Comparison of ENCODE assay signal across 9 mouse cellular contexts in the genomic region with DNA sequence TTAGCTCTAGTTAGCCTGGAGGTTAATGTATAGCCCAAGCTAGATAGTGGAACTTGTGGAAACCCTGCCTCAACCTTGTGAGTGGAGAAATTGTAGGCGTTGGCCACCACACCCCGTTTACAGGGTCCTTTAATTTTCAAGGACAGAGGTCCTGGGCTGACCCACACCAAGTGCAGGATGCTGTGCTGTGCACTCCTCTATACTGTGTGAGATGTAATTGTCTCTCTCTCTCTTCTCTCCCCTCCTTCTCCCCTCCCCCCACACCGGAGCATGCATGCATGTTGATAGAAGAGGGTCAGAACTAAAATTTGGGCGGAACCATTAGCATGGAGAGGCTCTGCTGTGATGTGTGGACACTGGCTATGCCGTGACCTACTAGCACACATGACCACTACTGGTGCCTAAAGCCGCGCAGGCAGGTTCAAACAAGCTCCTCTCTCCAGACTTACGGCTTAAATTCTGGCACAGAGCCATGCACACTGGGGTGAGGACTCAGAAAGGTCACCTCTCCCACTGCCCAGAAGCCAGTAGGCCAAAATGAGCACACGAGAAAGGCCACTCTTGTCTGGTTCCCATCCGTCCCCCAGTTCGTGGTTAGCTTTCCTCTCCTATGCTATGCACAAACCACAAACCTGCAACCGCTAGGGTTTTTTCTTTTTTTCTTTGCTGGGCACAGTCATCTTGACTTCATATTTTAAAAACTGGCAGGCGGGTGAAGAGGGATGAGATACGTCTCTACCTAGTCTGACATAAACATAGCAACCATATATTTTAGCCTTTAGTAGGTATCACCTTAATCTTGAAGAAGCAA. TPM values are rescaled to one million over a fixed set of nuclear protein-coding genes. Genes with fewer than 3 reads are reported as not detected.
DNase-seq lines count a peak whose midpoint lies in the region; ATAC-seq lines count a peak whose summit lies in the region.
"Had no signal": no experiment of that assay in that cellular context is flagged by ENCODE, and none has a peak within 500 bp of the region (broad histone marks: within the 10 kb centered on the region; RNA-seq: fewer than 3 reads in every experiment).

No protein-coding gene starts in this region.

- 37% methylated on average over 14 of the region's 14 CpGs for WGBS in heart, embryonic 16.5 days
- WGBS in forebrain, embryonic 10.5 days = 61% methylated on average over 14 of the region's 14 CpGs
- 43% methylated on average over 14 of the region's 14 CpGs for WGBS in kidney, embryonic 15.5 days
- WGBS in midbrain, embryonic 15.5 days = 63% methylated on average over 14 of the region's 14 CpGs

- peaks cover 6% of the 10 kb centered on the region; the same call in 1 of the 2 replicates for H3K9me3 ChIP-seq in heart, embryonic 16.5 days (replicated peaks; ENCODE audit: control insufficient read depth, low read length)
- no peaks in the 10 kb centered on the region for H3K9me3 ChIP-seq in forebrain, embryonic 10.5 days
- H3K9me3 ChIP-seq in kidney, embryonic 15.5 days (replicated peaks) = no peaks in the 10 kb centered on the region
- no peaks in the 10 kb centered on the region for H3K9me3 ChIP-seq in midbrain, embryonic 15.5 days

- H3K9ac ChIP-seq in heart, embryonic 16.5 days (ENCODE audit: low read length) = no peak overlapping the region
- no peak overlapping the region for H3K9ac ChIP-seq in kidney, embryonic 15.5 days
- H3K9ac ChIP-seq in midbrain, embryonic 15.5 days = no peak overlapping the region
- H3K9ac ChIP-seq: liver, embryonic 14.5 days had no signal

- peak overlapping the region; percentile 76 for H3K4me3 ChIP-seq in heart, embryonic 16.5 days (ENCODE audit: low read length)
- H3K4me3 ChIP-seq in forebrain, embryonic 10.5 days = peak overlapping the region; percentile 69
- H3K4me3 ChIP-seq in kidney, embryonic 15.5 days (replicated peaks) = peak overlapping the region; percentile 71
- peak overlapping the region; percentile 67 for H3K4me3 ChIP-seq in midbrain, embryonic 15.5 days

- no peaks in the 10 kb centered on the region for H3K36me3 ChIP-seq in heart, embryonic 16.5 days (ENCODE audit: control insufficient read depth, insufficient read depth)
- no peaks in the 10 kb centered on the region for H3K36me3 ChIP-seq in forebrain, embryonic 10.5 days (replicated peaks)
- no peaks in the 10 kb centered on the region for H3K36me3 ChIP-seq in kidney, embryonic 15.5 days
- no peaks in the 10 kb centered on the region for H3K36me3 ChIP-seq in midbrain, embryonic 15.5 days (replicated peaks)

- H3K4me1 ChIP-seq in heart, embryonic 16.5 days (ENCODE audit: control insufficient read depth, insufficient read depth, low read length) = peaks cover 7% of the 10 kb centered on the region; the same call in 1 of the 2 replicates
- H3K4me1 ChIP-seq in forebrain, embryonic 10.5 days = peaks cover 26% of the 10 kb centered on the region
- H3K4me1 ChIP-seq in kidney, embryonic 15.5 days = peaks cover 34% of the 10 kb centered on the region
- peaks cover 13% of the 10 kb centered on the region for H3K4me1 ChIP-seq in midbrain, embryonic 15.5 days

- peak overlapping the region; percentile 100 for H3K4me2 ChIP-seq in heart, embryonic 16.5 days (ENCODE audit: low read depth, low read length)
- H3K4me2 ChIP-seq in kidney, embryonic 15.5 days = peak overlapping the region; percentile 100
- H3K4me2 ChIP-seq in midbrain, embryonic 15.5 days = peak overlapping the region; percentile 100

- H3K27ac ChIP-seq in heart, embryonic 16.5 days (ENCODE audit: low read length) = no peak overlapping the region
- no peak overlapping the region for H3K27ac ChIP-seq in forebrain, embryonic 10.5 days
- H3K27ac ChIP-seq in kidney, embryonic 15.5 days = peak overlapping the region; percentile 71; the same call in 1 of the 2 replicates
- no peak overlapping the region for H3K27ac ChIP-seq in midbrain, embryonic 15.5 days
- H3K27ac ChIP-seq: liver, embryonic 14.5 days had no signal

- ATAC-seq in heart, embryonic 16.5 days (replicated peaks; ENCODE audit: extremely low read depth, insufficient read depth, low FRiP score) = no peak
- peak; percentile 26 for ATAC-seq in kidney, embryonic 15.5 days (replicated peaks; ENCODE audit: low FRiP score)
- no peak for ATAC-seq in midbrain, embryonic 15.5 days (replicated peaks)

- DNase-seq in heart, adult 18-20 months = no peak
- DNase-seq in forebrain, embryonic 10.5 days (ENCODE audit: extremely low spot score, low spot score) = no peak
- no peak for DNase-seq in left cerebral cortex, postnatal 36 days (ENCODE audit: low spot score in 2 of 2)
- no peak for DNase-seq in layer of hippocampus, adult 9-11 months
- DNase-seq in layer of hippocampus, adult 11-12 months (ENCODE audit: low spot score) = no peak

- peaks cover 6% of the 10 kb centered on the region; the same call in 1 of the 2 replicates for H3K27me3 ChIP-seq in heart, embryonic 16.5 days (ENCODE audit: control insufficient read depth, insufficient read depth, low read length)
- peaks cover 56% of the 10 kb centered on the region for H3K27me3 ChIP-seq in forebrain, embryonic 10.5 days (ENCODE audit: poor library complexity, severe bottlenecking)
- H3K27me3 ChIP-seq in kidney, embryonic 15.5 days = 0 out of 2 replicates have a peak, but pooled peaks cover 15% of the 10 kb centered on the region
- peaks cover 34% of the 10 kb centered on the region for H3K27me3 ChIP-seq in midbrain, embryonic 15.5 days (replicated peaks)

- intact Hi-C loops in left cerebral cortex, postnatal 36 days (cut with DNase I) = loop anchor here (5.0 to 10.0 kb wide), 2 partner anchors 75 to 178 kb away; no protein-coding TSS in a partner anchor

RNA-seq across cellular contexts. Expression of a gene that starts 0.6 kb away (rescaled TPM):
- polyA plus RNA-seq in heart, embryonic 16.5 days (2015; fragmentation: Nextera tagmentation; extraction: Ambion mirVana) = 2.2 and 2.8 TPM in 2 replicates
- total RNA-seq in heart, adult 18-20 months (2021) = under 1 TPM; 0.25 to 0.93 TPM
- polyA plus RNA-seq in forebrain, embryonic 10.5 days (2016; fragmentation: Nextera tagmentation; extraction: Ambion mirVana) = 8.0 and 9.7 TPM in 2 replicates
- 12.5 and 13.7 TPM in 2 replicates for polyA plus RNA-seq in kidney, embryonic 15.5 days (2015; fragmentation: Nextera tagmentation; extraction: Ambion mirVana)
- polyA plus RNA-seq in midbrain, embryonic 15.5 days (2015; fragmentation: Nextera tagmentation; extraction: Ambion mirVana) = 0.84 and 1.2 TPM in 2 replicates
- 1 to 10 TPM in 1 of 2 experiments, under 1 TPM in 1; 1.00 to 2.2 TPM for total RNA-seq in left cerebral cortex, postnatal 36 days (2021)

RNA-seq across cellular contexts. Expression of a gene that starts 34.3 kb away (rescaled TPM):
- 12.0 and 15.4 TPM in 2 replicates for polyA plus RNA-seq in heart, embryonic 16.5 days (2015; fragmentation: Nextera tagmentation; extraction: Ambion mirVana)
- total RNA-seq in heart, adult 18-20 months (2021) = under 1 TPM; 0.67 to 0.77 TPM
- polyA plus RNA-seq in forebrain, embryonic 10.5 days (2016; fragmentation: Nextera tagmentation; extraction: Ambion mirVana) = 38.2 and 39.0 TPM in 2 replicates
- 22.1 and 23.1 TPM in 2 replicates for polyA plus RNA-seq in kidney, embryonic 15.5 days (2015; fragmentation: Nextera tagmentation; extraction: Ambion mirVana)
- polyA plus RNA-seq in midbrain, embryonic 15.5 days (2015; fragmentation: Nextera tagmentation; extraction: Ambion mirVana) = 4.1 and 5.1 TPM in 2 replicates
- under 1 TPM; 0.52 to 0.96 TPM for total RNA-seq in left cerebral cortex, postnatal 36 days (2021)

RNA-seq across cellular contexts. Expression of a gene that starts 34.3 kb away (rescaled TPM):
- polyA plus RNA-seq in heart, embryonic 16.5 days (2015; fragmentation: Nextera tagmentation; extraction: Ambion mirVana) = 17.9 and 20.3 TPM in 2 replicates
- 10 to 100 TPM; 11.0 TPM for total RNA-seq in heart, adult 18-20 months (2021)
- polyA plus RNA-seq in forebrain, embryonic 10.5 days (2016; fragmentation: Nextera tagmentation; extraction: Ambion mirVana) = 11.6 and 11.9 TPM in 2 replicates
- 12.8 and 13.8 TPM in 2 replicates for polyA plus RNA-seq in kidney, embryonic 15.5 days (2015; fragmentation: Nextera tagmentation; extraction: Ambion mirVana)
- polyA plus RNA-seq in midbrain, embryonic 15.5 days (2015; fragmentation: Nextera tagmentation; extraction: Ambion mirVana) = 11.8 and 17.4 TPM in 2 replicates
- total RNA-seq in left cerebral cortex, postnatal 36 days (2021) = 10 to 100 TPM; 19.1 to 35.6 TPM
